Mouse (Mus musculus) liver, embryonic 15.5 days (tissue): ENCODE measurements around the gene Gm21560. TPM values are rescaled to one million over a fixed set of nuclear protein-coding genes. Genes with fewer than 3 reads are reported as not detected.
"Not testable (repeated sequence)": the region's sequence is repeated elsewhere in the genome, so short reads cannot be mapped to it uniquely, and the experiment has no call there.

Experiments used
- ATAC-seq: fragments of 200-750 bp; cut with Nextera tagmentation; 2 replicates; pipeline ENCODE4 v1.8.0; 2017; ENCODE audit warnings: moderate number of reproducible peaks, mild to moderate bottlenecking, moderate library complexity; ENCODE audit not compliant: insufficient read depth
- H3K27ac ChIP-seq: fragments of 300-500 bp; sonication (generic); replicated peaks from 2 replicates; pipeline ENCODE4 v1.5.1; 2015; ENCODE audit warnings: mild to moderate bottlenecking, inconsistent platforms
- H3K27me3 ChIP-seq: fragments of 300-500 bp; sonication (generic); 2 replicates; pipeline ENCODE4 v1.6.1; 2015; ENCODE audit warnings: mild to moderate bottlenecking, inconsistent platforms
- H3K36me3 ChIP-seq: fragments of 300-500 bp; sonication (generic); replicated peaks from 2 replicates; pipeline ENCODE4 v1.6.1; 2015; ENCODE audit warnings: moderate library complexity, mild to moderate bottlenecking, inconsistent platforms
- H3K4me1 ChIP-seq: fragments of 300-500 bp; sonication (generic); replicated peaks from 2 replicates; pipeline ENCODE4 v1.6.1; 2015; ENCODE audit warnings: inconsistent platforms
- H3K4me2 ChIP-seq: fragments of 300-500 bp; sonication (generic); 2 replicates; pipeline ENCODE4 v1.6.1; 2015; ENCODE audit warnings: moderate library complexity, mild to moderate bottlenecking, inconsistent platforms
- H3K4me3 ChIP-seq: fragments of 300-500 bp; sonication (generic); replicated peaks from 2 replicates; pipeline ENCODE4 v1.5.1; 2015; ENCODE audit warnings: mild to moderate bottlenecking, inconsistent platforms
- H3K9ac ChIP-seq: fragments of 300-500 bp; sonication (generic); 2 replicates; pipeline ENCODE4 v1.6.1; 2015; ENCODE audit warnings: moderate library complexity, mild to moderate bottlenecking, inconsistent platforms
- H3K9me3 ChIP-seq: fragments of 300-500 bp; sonication (generic); replicated peaks from 2 replicates; pipeline ENCODE4 v1.6.1; 2016; ENCODE audit warnings: inconsistent platforms
- WGBS: fragments of 180-500 bp; shearing (Covaris S2); methylation state at CpG from one replicate; pipeline ENCODE4 v1.1.7; 2015; ENCODE audit warnings: mixed read lengths; ENCODE audit not compliant: insufficient replicate concordance; 5-methylcytosine and 5-hydroxymethylcytosine counted together
- polyA plus RNA-seq: library from polyadenylated mRNA; unstranded; fragments of >200 nt; fragmentation: Nextera tagmentation; extraction: Ambion mirVana; gene quantifications from 2 replicates; pipeline ENCODE4 v1.2.1, GENCODE M21; 2015

The Gm21560 gene
- not detected in 2 replicates for polyA plus RNA-seq

DNA sequence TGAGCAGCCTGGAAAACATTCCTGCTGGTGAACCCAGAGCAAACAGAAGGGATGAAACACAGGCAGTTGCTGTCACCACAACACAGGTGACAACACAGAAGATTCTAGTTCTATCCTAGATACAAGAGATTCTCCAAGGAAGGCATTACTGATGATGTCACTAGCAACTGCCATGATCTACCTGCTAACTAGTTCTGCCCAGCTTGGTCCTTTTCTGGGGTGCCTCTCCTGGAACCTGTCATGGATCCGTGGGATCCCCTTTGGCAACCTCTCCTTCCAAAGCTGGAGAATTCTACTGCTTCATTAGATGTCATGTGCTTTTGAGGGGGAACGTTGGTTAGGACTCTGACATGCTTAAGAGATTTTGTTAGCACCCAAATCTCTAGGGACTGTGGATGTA lies at the start of gene Gm21560:
Gene Gm21560, minus strand, starts transcription at position 101 of the 400 bp plus-strand sequence.
- not testable (repeated sequence) for H3K4me1 ChIP-seq, H3K27me3 ChIP-seq, H3K4me2 ChIP-seq, H3K9me3 ChIP-seq, H3K27ac ChIP-seq, H3K4me3 ChIP-seq, ATAC-seq, H3K9ac ChIP-seq, H3K36me3 ChIP-seq
- 35% methylated on average over 1 of the region's 2 CpGs for WGBS

GRCm38 (mm10) chr14:6163538-6163937 lies 55.6 kb downstream of the Gm21560 start:
- H3K36me3 ChIP-seq, H3K9ac ChIP-seq, H3K27me3 ChIP-seq, H3K4me1 ChIP-seq, ATAC-seq, H3K4me2 ChIP-seq, H3K27ac ChIP-seq, H3K4me3 ChIP-seq, H3K9me3 ChIP-seq: not testable (repeated sequence)
- WGBS = 74% methylated on average over 6 of the region's 9 CpGs

DNA sequence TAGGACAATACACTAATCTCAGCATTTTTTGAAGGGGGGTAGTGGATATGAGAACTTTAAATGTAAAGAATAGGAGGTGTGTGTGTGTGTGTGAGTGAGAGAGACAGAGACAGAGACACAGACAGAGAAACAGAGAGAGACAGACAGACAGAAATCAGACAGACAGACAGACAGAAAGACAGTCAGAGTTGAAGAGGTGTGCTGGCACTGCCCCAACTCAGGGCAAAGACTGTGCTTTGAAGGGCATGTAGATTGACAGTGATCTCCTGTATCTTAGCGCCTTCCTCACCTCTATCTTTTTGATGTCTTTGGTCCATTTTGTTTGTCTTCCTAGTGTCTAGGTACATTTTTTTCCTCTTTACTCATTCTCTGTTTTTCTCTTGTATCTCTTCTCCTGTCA lies 58.0 kb downstream of the Gm21560 start:
- WGBS = 80% methylated on average over 1 of the region's 1 CpGs
- ATAC-seq, H3K9ac ChIP-seq, H3K4me1 ChIP-seq, H3K4me2 ChIP-seq, H3K9me3 ChIP-seq, H3K27me3 ChIP-seq, H3K27ac ChIP-seq, H3K36me3 ChIP-seq, H3K4me3 ChIP-seq: not testable (repeated sequence)

Other genes starting within 250 kb of the Gm21560 start
- gene Gm3453, start 240.2 kb downstream of the Gm21560 start, polyA plus RNA-seq = not detected in 2 replicates
- not detected in 2 replicates for gene Gm6337, start 161.0 kb downstream of the Gm21560 start, polyA plus RNA-seq
- not detected in 2 replicates for gene Gm8206, start 125.3 kb downstream of the Gm21560 start, polyA plus RNA-seq
- not detected in 2 replicates for gene Gm3468, start 110.6 kb downstream of the Gm21560 start, polyA plus RNA-seq
- gene Gm3476, start 93.5 kb downstream of the Gm21560 start, polyA plus RNA-seq = not detected in 2 replicates
- not detected in 2 replicates for gene Gm3411, start 68.0 kb upstream of the Gm21560 start, polyA plus RNA-seq
- not detected in 2 replicates for gene Gm21103, start 85.6 kb upstream of the Gm21560 start, polyA plus RNA-seq
- not detected in 2 replicates for gene Gm3618, start 124.4 kb upstream of the Gm21560 start, polyA plus RNA-seq
- gene Gm16440, start 171.0 kb upstream of the Gm21560 start, polyA plus RNA-seq = not detected in 2 replicates
- gene Gm3591, start 193.2 kb upstream of the Gm21560 start, polyA plus RNA-seq = 0.06 TPM in 1 of 2 replicates, not detected in the other
- not detected in 2 replicates for gene Gm3594, start 225.3 kb upstream of the Gm21560 start, polyA plus RNA-seq